In the genomic region with DNA sequence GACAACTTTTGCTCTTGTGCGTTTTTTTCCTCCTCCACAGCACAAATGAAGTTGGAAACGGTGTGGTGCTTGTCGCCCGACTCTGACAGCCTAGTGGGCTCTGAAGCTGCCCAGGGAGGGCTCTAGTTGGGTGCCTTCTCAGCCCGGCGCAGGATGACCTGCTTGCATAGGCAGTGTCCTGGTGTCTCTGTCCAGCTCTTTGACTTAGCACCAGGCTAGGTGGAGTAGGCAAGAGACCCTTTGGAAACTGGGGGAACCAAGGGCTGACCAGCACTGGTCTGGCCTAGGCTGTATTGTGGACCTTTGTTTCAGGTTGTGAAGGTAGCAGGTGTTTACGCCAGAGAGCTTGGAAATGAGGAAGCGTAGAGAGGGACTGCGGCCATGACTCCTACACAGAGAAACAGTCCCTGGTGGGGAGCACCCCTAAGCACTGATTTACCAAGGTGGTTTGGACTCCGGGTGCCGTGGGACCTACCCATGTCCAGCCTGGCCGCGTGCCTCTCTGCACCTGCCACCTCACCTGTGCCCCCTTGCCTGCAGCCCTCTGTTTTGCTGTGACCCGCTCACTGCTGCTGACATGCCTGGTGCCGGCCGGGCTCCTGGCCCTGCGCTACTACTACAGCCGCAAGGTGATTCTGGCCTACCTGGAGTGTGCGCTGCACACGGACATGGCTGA, we compare ENCODE assay signal across 1 mouse cellular context.
TF ChIP-seq lines count a peak whose summit lies in the region.

No protein-coding gene starts in this region.

TF ChIP-seq in ES-E14, 5 proteins besides CTCF, POLR2A, EP300 and RAD21:
- TF ChIP-seq ZNF384 (IDR thresholded peaks at IDR 0.05; ENCODE audit: low read depth, low read length) (no peak), CHD2 (IDR thresholded peaks at IDR 0.05; ENCODE audit: low read depth, low read length) (no peak), MAFK (IDR thresholded peaks at IDR 0.05; ENCODE audit: insufficient read depth, low read depth, low read length) (no peak), HCFC1 (IDR thresholded peaks at IDR 0.05; ENCODE audit: borderline replicate concordance, insufficient read depth, low read length) (no peak), ZC3H11A (IDR thresholded peaks at IDR 0.05; ENCODE audit: borderline replicate concordance, low read depth, low read length) (no peak)
